15 mouse cellular contexts compared by ENCODE assay signal in genomic region chr19:41445723-41446122, GRCm38 (mm10). TPM values are rescaled to one million over a fixed set of nuclear protein-coding genes. Genes with fewer than 3 reads are reported as not detected.
DNase-seq lines count a peak whose midpoint lies in the region; ATAC-seq lines count a peak whose summit lies in the region.
"Had no signal": no experiment of that assay in that cellular context is flagged by ENCODE, and none has a peak within 500 bp of the region (broad histone marks: within the 10 kb centered on the region; RNA-seq: fewer than 3 reads in every experiment).

No protein-coding gene starts in this region.

- no peaks in the 10 kb centered on the region for H3K36me3 ChIP-seq in midbrain, embryonic 11.5 days (ENCODE audit: control insufficient read depth, insufficient read depth, low read length)
- no peaks in the 10 kb centered on the region for H3K36me3 ChIP-seq in midbrain, embryonic 10.5 days
- no peaks in the 10 kb centered on the region for H3K36me3 ChIP-seq in midbrain, embryonic 16.5 days (ENCODE audit: control insufficient read depth, insufficient read depth, low read length)
- H3K36me3 ChIP-seq: forebrain, embryonic 15.5 days had no signal

- H3K9ac ChIP-seq in midbrain, embryonic 11.5 days (ENCODE audit: low read length): no peak overlapping the region
- H3K9ac ChIP-seq in midbrain, embryonic 16.5 days (ENCODE audit: low read depth, low read length): no peak overlapping the region
- H3K9ac ChIP-seq: forebrain, embryonic 15.5 days had no signal

- 74% methylated on average over 5 of the region's 5 CpGs for WGBS in midbrain, embryonic 11.5 days
- 63% methylated on average over 5 of the region's 5 CpGs for WGBS in midbrain, embryonic 10.5 days
- WGBS in midbrain, embryonic 16.5 days: 83% methylated on average over 5 of the region's 5 CpGs

- no peak overlapping the region for H3K4me2 ChIP-seq in midbrain, embryonic 11.5 days
- no peak overlapping the region for H3K4me2 ChIP-seq in midbrain, embryonic 16.5 days (ENCODE audit: low read length)
- H3K4me2 ChIP-seq: forebrain, embryonic 15.5 days had no signal

- peaks cover 2% of the 10 kb centered on the region; the same call in 1 of the 2 replicates for H3K4me1 ChIP-seq in midbrain, embryonic 11.5 days (ENCODE audit: control insufficient read depth, insufficient read depth, low read length)
- H3K4me1 ChIP-seq in midbrain, embryonic 10.5 days: peaks cover 18% of the 10 kb centered on the region
- H3K4me1 ChIP-seq in midbrain, embryonic 16.5 days (ENCODE audit: control insufficient read depth, insufficient read depth, low read length): peaks cover 3% of the 10 kb centered on the region; the same call in 1 of the 2 replicates

- H3K27ac ChIP-seq in midbrain, embryonic 11.5 days (ENCODE audit: low read depth, low read length): no peak overlapping the region
- H3K27ac ChIP-seq in midbrain, embryonic 10.5 days (replicated peaks): no peak overlapping the region
- H3K27ac ChIP-seq in midbrain, embryonic 16.5 days (ENCODE audit: low read length): no peak overlapping the region
- H3K27ac ChIP-seq: forebrain, embryonic 15.5 days had no signal

- peaks cover 6% of the 10 kb centered on the region; the same call in 1 of the 2 replicates for H3K27me3 ChIP-seq in midbrain, embryonic 11.5 days (ENCODE audit: control insufficient read depth, insufficient read depth, low read length)
- peaks cover 24% of the 10 kb centered on the region for H3K27me3 ChIP-seq in midbrain, embryonic 10.5 days (ENCODE audit: low read depth, poor library complexity, severe bottlenecking)
- peaks cover 3% of the 10 kb centered on the region; the same call in 1 of the 2 replicates for H3K27me3 ChIP-seq in midbrain, embryonic 16.5 days (ENCODE audit: control insufficient read depth, insufficient read depth, low read depth, low read length)

- no peak for ATAC-seq in midbrain, embryonic 11.5 days (ENCODE audit: low FRiP score)
- ATAC-seq in granulocyte monocyte progenitor cell, adult 5-6 weeks (replicated peaks; ENCODE audit: poor library complexity, severe bottlenecking): peak; percentile 86
- no peak for ATAC-seq in midbrain, embryonic 16.5 days
- ATAC-seq: CD4-positive, CD25-positive, alpha-beta regulatory T cell, adult 4 months; forebrain, embryonic 15.5 days had no signal

- H3K9me3 ChIP-seq in midbrain, embryonic 11.5 days (ENCODE audit: control insufficient read depth, low read length): no peaks in the 10 kb centered on the region
- H3K9me3 ChIP-seq in midbrain, embryonic 10.5 days (replicated peaks): no peaks in the 10 kb centered on the region
- H3K9me3 ChIP-seq in midbrain, embryonic 16.5 days (replicated peaks; ENCODE audit: control insufficient read depth, low read length, poor library complexity, severe bottlenecking): no peaks in the 10 kb centered on the region
- H3K9me3 ChIP-seq: forebrain, embryonic 15.5 days had no signal

- H3K4me3 ChIP-seq in midbrain, embryonic 11.5 days (ENCODE audit: low read depth, low read length): no peak overlapping the region
- no peak overlapping the region for H3K4me3 ChIP-seq in midbrain, embryonic 10.5 days
- no peak overlapping the region for H3K4me3 ChIP-seq in midbrain, embryonic 16.5 days (ENCODE audit: low read depth, low read length)
- H3K4me3 ChIP-seq: forebrain, embryonic 15.5 days had no signal

- DNase-seq in midbrain, embryonic 11.5 days (ENCODE audit: low spot score, missing footprints): peak; percentile 54
- DNase-seq in midbrain, embryonic 10.5 days (ENCODE audit: low spot score): no peak
- peak; percentile 24 for DNase-seq in lung, postnatal 25 days (ENCODE audit: low spot score)
- DNase-seq in cerebellum, adult 8-10 months: no peak
- no peak for DNase-seq in urinary bladder, postnatal 4 days (ENCODE audit: low spot score in 2 of 2)
- DNase-seq in natural killer cell, adult 2 months (ENCODE audit: low spot score in 2 of 2): no peak
- DNase-seq: adrenal gland, postnatal 36 days; cerebellum, adult 9-11 months; gastrocnemius, postnatal 25 days; kidney, postnatal 10 days; thymus, postnatal 25 days had no signal

RNA-seq across cellular contexts. Expression of gene Lcor, which starts 36.7 kb away (rescaled TPM):
- 31.3 and 34.1 TPM in 2 replicates for polyA plus RNA-seq in midbrain, embryonic 11.5 days (2014; fragmentation: Nextera tagmentation; extraction: Ambion mirVana)
- polyA plus RNA-seq in midbrain, embryonic 10.5 days (2016; fragmentation: Nextera tagmentation; extraction: Ambion mirVana): 13.9 and 23.2 TPM in 2 replicates
- total RNA-seq in granulocyte monocyte progenitor cell, adult 5-6 weeks (2014; fragmentation: Nextera tagmentation): 16.4 and 18.7 TPM in 2 replicates
- 10.5 and 12.9 TPM in 2 replicates for total RNA-seq in granulocyte monocyte progenitor cell, adult 5-6 weeks (2017)
- 13.9 and 20.7 TPM in 2 replicates for polyA plus RNA-seq in midbrain, embryonic 16.5 days (2015; fragmentation: Nextera tagmentation; extraction: Ambion mirVana)

Comparison
In these comparisons a context has a peak if more than half of its experiments do, and no peak if none do; other contexts are left out.
1. DNase-seq: peak in midbrain, embryonic 11.5 days (single experiment) and lung, postnatal 25 days (single experiment); none in midbrain, embryonic 10.5 days (single experiment), cerebellum, adult 8-10 months (single experiment), urinary bladder, postnatal 4 days (0 of 2) and natural killer cell, adult 2 months (0 of 2).